Mouse (Mus musculus) liver, embryonic 14.5 days (tissue): ENCODE data around the gene Hist1h3b.

Source experiments
- CTCF ChIP-seq: IDR thresholded peaks from 2 replicates; pipeline ENCODE4 v1.5.1; 2016; ENCODE audit warnings: antibody characterized with exemption, low read depth, control low read depth
- EP300 ChIP-seq: IDR thresholded peaks from 2 replicates; pipeline ENCODE4 v1.6.1; 2016; ENCODE audit warnings: antibody characterized with exemption, low read depth

GRCm38 (mm10) chr13:23765172-23765513, 13.1 kb downstream of the Hist1h3b start:
- TF ChIP-seq CTCF (no peak), EP300 (no peak)
